Mouse (Mus musculus): ENCODE results near the gene Fbxo42.

Gene Fbxo42

GRCm38 (mm10) chr4:141147112-141148008 lies at the start of gene Fbxo42:
Gene Fbxo42, plus strand, starts transcription at chr4:141147913.
- peak; percentile 74 for DNase-seq (ENCODE audit: low spot score)

DNA sequence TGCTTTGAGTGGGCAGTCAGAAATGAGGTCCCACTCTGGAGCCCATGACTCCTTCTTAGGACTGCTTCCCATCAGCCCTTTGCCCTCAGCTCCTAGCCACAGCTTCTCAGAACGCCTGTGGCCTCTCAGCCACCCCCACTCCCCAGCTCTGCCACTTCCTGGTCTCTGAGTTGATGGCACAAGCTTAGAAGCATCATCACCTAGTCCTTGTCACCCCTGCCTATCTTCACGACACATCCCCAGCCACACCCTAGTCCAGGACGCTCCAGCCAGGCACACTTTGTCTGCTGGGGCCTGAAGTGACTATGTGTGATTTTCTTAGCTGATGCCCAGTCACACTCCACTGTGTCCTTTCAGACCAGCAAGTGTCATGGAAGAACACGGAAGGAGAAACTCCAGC lies 48.8 kb upstream of the Fbxo42 start:
- DNase-seq (ENCODE audit: low spot score) = no peak

DNA sequence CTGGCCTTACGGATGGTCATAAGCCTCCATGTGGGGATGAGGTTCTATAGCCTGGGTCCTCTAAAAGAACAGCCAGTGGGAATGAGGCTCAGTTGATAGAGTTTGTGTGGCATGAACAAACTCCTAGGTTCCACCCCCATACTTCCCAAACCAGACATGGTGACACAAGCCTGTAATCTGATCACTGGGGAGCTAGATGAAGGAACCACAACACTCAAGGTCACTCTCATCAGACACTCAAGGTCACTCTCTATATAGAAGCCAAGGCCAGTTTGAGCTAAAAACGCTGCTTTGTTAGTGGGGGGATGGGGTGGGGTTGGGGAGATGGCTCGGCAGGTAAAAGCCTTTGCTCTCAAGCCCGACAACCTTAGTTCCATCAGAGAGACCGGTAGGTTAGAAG lies 47.8 kb upstream of the Fbxo42 start:
- DNase-seq (ENCODE audit: low spot score) = no peak

DNA sequence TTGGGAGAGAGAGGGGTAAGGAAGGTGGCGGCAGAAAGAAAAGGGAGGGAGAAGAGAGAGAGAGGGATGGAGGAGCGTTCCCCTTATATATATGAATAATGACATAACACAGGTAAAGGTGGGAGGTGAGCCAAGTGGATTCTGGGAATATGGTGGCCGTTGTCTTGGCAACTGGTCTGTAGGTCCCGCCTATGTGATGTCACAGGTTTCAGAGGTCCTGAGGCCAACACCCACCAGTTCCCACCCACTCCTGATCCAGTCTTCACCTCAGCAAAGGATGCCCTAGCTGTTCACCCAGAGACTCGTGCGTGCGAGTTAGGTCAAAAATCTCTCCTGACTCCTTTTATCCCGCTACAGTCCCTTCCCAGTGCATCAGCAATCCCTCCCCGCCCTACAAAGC lies 46.4 kb upstream of the Fbxo42 start:
- no peak for DNase-seq (ENCODE audit: low spot score)

DNA sequence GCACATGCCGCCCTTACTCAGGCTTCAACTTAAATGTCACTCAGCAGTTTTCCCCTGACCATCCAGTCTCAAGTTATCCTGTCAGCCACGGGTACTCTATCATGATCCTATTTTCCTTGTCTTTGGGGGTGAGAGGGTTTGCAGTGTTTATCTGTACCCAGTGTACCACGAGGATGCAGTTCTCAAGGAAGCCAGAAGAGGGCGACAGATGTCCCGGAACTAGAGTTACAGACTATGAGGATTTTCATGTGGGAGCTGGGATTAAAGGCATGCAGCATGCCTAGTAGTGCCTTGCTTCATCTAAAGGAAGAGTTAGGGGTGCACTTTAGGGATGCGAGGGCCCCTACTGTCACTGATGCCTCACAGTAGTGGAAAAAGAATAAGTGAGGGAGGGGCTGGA lies 45.9 kb upstream of the Fbxo42 start:
- DNase-seq (ENCODE audit: low spot score) = no peak

GRCm38 (mm10) chr4:141106526-141107183 lies 41.1 kb upstream of the Fbxo42 start:
- DNase-seq (ENCODE audit: low spot score) = no peak

DNA sequence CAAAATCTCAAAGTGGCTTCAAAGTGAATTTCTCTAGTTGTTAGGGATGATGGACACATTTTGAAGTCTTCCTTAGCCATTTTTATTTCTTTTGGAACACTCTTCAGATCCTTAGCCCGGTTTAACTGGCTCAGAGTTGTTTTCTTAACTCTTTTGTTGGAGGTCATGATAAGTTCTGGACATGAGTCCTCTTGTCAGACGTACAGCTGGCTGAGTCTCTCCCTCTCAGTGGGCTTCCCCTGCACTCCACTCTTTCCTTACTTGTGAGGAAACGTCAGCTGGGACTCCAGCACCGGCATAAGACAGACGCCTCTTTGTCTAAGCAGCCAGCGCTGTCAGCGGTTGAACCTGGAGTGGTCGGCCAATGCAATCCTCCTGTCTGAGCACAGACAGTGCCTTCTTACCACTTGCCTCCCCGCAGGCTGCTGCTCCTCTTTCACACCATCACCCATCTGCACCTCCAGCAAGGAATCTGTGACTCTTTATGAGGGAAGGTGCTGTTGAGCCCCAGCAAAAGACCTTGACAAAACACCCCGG lies 39.4 kb upstream of the Fbxo42 start:
- DNase-seq (ENCODE audit: low spot score) = no peak

- no peak for DNase-seq (ENCODE audit: low spot score)
These were observed 33.9 kb upstream of the Fbxo42 start for GRCm38 (mm10) chr4:141113831-141114230.

DNA sequence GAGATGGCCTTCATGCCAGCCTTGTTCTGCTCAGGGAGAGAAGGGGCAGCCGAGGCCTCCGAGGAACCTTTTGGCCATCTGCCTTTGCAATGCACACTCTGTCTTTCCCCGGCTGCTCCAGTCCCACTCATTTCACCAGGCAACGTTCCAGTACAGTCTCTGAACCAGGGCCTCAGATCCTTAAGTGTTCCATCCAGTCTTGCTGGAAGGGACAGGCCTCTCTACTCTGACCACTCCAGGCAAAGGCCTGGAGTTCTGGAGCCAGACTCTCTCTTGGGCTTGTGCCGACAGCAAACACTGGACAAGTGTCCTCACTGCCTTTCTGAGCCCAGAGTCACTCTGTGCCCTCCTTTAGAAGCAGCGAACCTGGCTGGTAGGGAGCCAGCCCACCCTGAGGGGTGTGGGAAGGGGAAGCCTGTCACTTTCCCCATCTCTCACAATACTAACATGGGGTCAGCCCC lies 33.2 kb upstream of the Fbxo42 start:
- no peak for DNase-seq (ENCODE audit: low spot score)

- no peak for DNase-seq (ENCODE audit: low spot score)
These were observed 32.3 kb upstream of the Fbxo42 start for GRCm38 (mm10) chr4:141115398-141115797.

GRCm38 (mm10) chr4:141118691-141119090 lies 29.0 kb upstream of the Fbxo42 start:
- DNase-seq (ENCODE audit: low spot score) = no peak

GRCm38 (mm10) chr4:141120700-141121099 lies 27.0 kb upstream of the Fbxo42 start:
- no peak for DNase-seq (ENCODE audit: low spot score)

- DNase-seq (ENCODE audit: low spot score) = no peak
These were observed 25.1 kb upstream of the Fbxo42 start for GRCm38 (mm10) chr4:141122663-141123062.

DNA sequence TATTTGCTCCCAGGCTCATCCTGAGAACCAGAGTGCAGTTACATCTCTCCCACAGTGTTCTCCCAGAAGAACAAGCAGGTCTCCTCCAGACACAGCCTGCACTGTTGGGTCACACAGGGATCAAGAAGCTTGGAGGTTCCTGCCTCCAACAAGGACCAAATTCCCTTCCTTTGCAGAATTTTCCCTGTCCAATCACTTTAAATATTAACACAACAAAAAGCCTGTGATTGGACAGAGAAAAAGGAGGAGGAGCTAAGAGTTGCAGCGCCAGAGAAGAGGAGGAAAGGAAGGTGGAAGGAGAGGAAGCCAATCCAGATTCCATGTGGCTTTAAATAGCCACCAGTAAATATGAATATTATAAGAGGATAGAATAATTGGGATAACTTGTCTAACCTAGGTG lies 24.6 kb upstream of the Fbxo42 start:
- no peak for DNase-seq (ENCODE audit: low spot score)

DNA sequence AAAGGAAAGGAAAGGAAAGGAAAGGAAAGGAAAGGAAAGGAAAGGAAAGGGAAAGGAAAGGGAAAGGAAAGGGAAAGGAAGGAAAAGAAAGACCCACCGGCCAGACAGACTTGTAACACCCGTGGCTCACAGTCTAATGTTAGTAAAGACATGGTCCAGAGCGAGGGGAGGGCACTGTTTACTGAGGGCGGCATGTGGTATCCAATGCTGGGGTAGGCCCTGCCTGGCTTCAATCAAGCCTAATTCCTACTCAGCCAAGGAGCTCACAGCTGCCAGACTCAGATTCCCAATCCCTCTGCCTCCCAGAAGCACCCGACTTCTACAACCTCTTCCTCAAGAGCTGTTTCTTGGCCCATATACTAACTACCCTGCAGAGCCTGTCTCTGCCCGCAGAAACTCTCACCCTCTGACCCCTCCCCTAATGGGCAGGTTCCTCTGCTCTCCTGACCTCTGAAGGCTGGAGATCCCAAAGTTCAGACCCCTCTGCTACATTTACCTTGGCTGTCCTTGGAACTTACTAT lies 18.5 kb upstream of the Fbxo42 start:
- no peak for DNase-seq (ENCODE audit: low spot score)

GRCm38 (mm10) chr4:141130704-141131342 lies 16.9 kb upstream of the Fbxo42 start:
- no peak for DNase-seq (ENCODE audit: low spot score)

GRCm38 (mm10) chr4:141131531-141132061 lies 16.1 kb upstream of the Fbxo42 start:
- DNase-seq (ENCODE audit: low spot score) = no peak

GRCm38 (mm10) chr4:141132191-141132590 lies 15.5 kb upstream of the Fbxo42 start:
- no peak for DNase-seq (ENCODE audit: low spot score)

DNA sequence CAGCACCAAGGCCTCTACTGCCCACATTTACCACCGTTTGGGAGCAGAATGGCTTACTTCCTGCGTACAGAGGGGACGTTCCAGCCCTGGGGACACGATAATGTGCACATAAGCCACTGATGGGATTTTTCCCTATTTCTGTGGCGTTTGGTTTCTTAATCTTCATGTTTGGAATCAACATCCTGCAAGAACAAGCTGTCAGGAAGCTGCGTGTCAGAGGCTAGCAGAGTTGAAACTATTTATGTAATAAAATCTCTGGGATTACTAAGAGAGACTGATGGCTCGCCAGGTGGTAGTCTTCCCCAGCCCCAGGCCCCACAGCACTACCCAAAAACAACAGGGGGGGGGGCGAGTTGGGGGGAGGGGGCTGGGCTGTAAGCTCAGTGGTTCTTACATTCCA lies 14.5 kb upstream of the Fbxo42 start:
- DNase-seq (ENCODE audit: low spot score) = no peak

DNA sequence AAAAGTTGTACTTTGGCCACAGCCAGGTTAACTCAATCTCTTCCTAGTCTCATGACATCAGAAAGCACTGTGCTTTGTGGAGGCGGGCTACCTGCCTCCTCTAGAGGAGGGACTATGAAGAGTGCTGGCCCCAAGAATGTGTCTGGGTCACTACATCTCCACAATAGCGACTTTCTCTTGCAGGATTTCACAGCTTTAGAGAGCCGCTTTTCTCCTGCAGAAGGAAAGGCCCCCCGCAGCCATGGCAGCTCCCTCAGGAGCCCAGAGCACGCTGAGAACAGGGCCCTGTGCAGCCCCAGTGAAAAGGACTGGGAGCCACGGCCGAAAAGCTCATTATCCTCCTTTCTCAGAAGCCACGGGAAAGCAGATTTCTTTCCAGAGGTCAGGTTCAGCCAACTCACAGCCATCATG lies 13.7 kb upstream of the Fbxo42 start:
- DNase-seq (ENCODE audit: low spot score) = no peak

GRCm38 (mm10) chr4:141134751-141135530 lies 12.8 kb upstream of the Fbxo42 start:
- DNase-seq (ENCODE audit: low spot score) = no peak

All from urinary bladder, postnatal 10 days (tissue).